Mouse (Mus musculus) cerebellum, adult 9-11 months (tissue): ENCODE measurements around the gene Lrit2.
A peak's percentile ranks its signal among the peaks of the same experiment; 100 is the strongest.

Experiments
- DNase-seq: peaks from one replicate; pipeline ENCODE4 v3.0.0; 2022

Gene Lrit2

DNA sequence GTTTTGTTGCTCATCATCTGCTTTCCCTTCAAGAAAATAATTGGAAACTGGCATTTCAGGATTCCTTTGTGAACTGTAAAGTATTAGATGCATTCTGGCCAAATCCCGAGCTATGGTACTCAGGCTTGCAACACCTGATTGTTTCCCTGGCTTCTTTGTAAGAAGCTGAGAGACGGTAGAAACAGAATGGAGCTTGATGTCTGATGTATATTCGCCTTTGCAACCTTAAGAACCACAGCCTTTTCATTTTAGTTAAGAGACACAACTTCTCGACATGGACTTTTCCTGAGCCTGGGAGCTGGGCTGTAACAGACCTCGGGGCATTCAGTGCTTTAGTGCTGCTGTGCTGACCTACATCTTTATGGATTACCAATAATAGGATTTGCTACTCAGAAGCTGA lies at the start of gene Lrit2:
TSS of gene Lrit2 (plus strand) at position 301 of the 400 bp plus-strand sequence.
- no peak for DNase-seq

DNA sequence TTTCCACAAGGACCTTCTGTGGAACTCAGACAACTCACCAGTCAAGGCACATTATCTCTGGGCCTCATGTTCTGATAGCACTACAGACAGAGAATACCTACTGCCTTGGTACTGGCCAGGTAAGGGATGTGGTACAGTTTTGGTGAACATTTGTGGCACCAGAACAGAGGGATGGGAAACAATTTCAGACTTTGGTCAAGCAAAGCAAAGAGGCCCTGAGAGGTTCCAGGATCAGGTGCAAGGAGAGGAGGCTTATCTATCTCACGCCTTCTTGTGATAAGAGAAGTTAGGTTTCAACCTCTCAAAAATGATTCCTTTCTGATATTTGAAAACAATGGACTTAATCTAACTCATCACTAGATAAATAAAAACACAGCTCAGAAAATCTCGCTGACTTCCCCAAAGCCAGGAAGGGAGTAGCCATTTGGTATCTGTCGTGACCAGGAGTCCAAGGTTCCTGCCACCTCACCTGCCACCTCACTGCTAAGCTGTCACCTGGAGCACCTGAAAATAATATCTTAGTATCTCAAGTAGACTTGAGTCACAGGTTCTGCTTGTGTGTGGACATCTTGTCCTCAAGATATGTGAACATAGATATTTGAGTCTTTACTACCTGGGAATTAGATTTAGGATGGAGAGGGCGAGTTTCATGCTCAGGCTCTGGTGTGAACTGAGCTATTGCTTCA lies 40.3 kb upstream of the Lrit2 start:
- DNase-seq = no peak

- DNase-seq = no peak
Observed at GRCm38 (mm10) chr14:37027951-37028350, 39.8 kb upstream of the Lrit2 start.

- no peak for DNase-seq
Observed at GRCm38 (mm10) chr14:37028555-37028954, 39.2 kb upstream of the Lrit2 start.

- DNase-seq = peak; percentile 9
Observed at GRCm38 (mm10) chr14:37032481-37033104, 35.1 kb upstream of the Lrit2 start.

DNA sequence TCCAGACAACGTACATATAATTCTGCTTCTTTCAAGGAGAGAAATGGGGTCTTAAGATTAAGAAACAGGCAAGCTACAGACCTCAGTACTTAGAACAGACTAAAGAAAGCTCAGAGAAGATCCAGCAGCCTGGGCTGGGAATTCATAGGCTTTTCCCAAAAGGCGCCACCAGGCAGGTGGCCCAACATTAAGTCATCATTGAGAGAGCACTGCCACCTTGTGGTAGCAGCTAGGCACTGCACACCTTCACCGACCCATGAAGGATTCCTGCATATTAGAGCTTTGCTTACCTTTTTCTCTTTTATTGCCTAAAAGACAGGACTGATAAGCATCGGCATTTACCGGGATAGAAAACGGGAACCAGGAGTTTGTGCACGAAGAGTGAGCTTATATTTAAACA lies 34.5 kb upstream of the Lrit2 start:
- DNase-seq = peak; percentile 66

- DNase-seq = no peak
Observed at GRCm38 (mm10) chr14:37034432-37034831, 33.3 kb upstream of the Lrit2 start.

- DNase-seq = no peak
Observed at GRCm38 (mm10) chr14:37048914-37049410, 18.8 kb upstream of the Lrit2 start, which contains the start of gene Rgr. TSS of gene Rgr (minus strand) at chr14:37048964.

DNA sequence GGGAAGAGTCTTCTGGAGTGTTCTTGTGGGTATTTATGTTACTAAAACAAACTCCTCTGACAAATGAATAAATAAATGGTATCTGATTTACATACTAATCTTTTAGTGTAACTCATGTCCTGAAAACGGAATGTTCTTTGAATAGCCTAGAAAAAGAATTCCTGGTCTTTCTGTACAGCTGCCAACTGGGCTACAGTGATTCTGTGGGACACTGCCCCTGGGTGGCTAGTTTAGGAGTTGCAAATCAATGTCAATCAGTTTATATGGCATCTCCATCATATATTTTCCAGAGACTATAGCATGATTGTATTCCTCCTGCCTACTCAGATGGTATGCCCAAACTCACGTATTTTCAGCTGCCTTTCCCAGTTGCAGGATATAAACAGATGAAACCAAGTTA lies 2.9 kb upstream of the Lrit2 start:
- no peak for DNase-seq

DNA sequence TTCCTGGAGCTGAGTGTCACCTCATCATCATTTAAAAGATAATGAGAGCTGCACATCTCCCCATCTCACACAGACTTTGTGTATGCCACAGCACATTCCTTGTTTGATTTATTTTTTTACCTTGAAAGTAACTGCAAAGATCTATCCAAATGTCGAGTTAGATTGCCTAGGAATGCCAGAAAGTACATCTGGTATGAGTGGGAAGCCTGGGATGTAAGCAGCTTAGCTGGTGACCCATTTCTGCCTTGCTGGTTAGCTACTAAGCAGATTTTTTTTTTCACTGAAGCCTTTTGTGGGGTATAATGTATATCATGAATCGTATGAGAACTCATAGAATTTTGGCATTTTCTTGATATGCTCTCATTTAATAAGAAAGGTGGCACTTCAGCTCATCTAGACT lies 1.1 kb upstream of the Lrit2 start:
- no peak for DNase-seq

- DNase-seq = no peak
Observed at GRCm38 (mm10) chr14:37068516-37068915, 787 bp downstream of the Lrit2 start.

DNA sequence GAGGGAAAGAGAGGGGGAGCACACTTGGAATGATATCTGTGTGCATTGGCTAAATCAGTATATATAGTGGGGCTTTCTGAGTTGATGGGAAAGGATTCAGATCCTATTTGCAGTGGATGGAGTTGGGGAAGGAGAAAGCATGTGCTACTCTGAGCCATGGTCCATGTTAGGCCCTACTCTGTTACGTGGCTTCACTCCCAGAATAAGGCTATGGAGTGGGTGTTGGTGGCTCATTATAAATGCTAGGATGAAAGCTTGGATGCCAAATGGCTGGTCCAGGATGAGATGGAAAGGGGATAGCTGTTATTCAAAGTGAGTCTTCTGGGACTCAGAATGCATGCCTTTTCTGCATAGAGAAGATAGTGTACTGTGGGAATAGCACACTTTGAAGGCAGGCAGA lies 13.0 kb downstream of the Lrit2 start:
- no peak for DNase-seq

DNA sequence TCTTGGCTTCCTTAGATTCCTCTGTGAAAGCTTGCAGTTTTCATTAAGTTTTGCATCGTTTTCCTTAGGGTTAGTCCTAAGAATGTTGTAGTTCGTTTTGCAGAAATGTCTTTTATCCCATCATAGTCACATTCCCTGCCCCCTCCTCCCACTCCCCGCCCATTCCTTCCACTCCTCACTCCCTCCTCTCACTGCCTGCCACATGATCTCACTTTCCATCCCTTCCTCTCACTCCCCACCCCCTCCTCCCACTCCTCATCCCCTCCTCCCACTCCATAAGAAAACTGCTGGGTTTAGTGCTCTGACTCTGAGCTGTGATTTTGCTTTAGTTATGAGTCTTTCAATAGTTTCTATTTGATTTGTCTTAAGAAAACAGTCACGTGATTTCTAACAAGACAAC lies 16.0 kb downstream of the Lrit2 start:
- no peak for DNase-seq

- no peak for DNase-seq
Observed at GRCm38 (mm10) chr14:37094436-37094835, 26.7 kb downstream of the Lrit2 start.

- no peak for DNase-seq
Observed at GRCm38 (mm10) chr14:37095556-37095955, 27.8 kb downstream of the Lrit2 start.

- DNase-seq = no peak
Observed at GRCm38 (mm10) chr14:37097956-37098530, 30.3 kb downstream of the Lrit2 start, which contains the start of gene Cdhr1. TSS of gene Cdhr1 (minus strand) at chr14:37098347.

DNA sequence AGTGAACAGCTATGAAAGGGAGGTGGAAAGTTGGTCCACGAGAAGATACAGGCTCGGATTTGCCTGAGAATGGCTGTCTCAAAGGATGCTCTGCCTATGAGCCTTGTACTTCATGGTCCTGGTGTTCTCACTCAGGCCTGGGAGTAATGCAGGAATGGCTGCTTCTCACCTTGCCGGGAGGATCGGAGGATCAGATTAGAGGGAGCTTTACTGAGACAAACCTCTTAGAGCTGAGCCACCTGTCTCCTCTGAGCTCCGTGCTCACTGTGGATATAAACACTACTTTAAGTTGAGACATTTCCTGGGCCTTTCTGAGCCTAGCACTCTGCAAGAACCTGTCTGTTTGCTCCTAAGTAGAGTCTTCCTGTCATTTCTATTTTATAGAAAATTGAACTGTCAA lies 33.8 kb downstream of the Lrit2 start:
- DNase-seq = no peak

DNA sequence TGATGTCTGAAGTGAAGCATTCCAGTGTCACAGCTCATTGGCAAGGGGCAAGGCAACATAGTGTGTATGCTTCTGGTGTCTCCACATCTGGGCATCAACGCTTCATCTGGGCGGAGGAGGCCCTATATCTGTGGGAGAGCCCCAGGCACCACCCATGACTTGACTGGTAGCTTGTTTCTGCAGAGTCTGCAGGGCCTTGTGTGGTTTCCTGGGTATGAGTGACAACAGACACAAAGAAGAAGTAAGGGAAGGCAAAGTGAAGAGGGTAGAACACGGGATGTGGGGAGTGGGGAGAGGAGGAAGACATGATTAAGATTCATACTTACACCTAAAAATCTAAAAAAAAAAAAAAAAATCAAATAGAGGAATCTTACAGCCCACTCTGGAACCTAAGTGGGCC lies 34.8 kb downstream of the Lrit2 start:
- no peak for DNase-seq

GRCm38 (mm10) chr14:37104747-37105146 lies 37.0 kb downstream of the Lrit2 start:
- DNase-seq = no peak

DNA sequence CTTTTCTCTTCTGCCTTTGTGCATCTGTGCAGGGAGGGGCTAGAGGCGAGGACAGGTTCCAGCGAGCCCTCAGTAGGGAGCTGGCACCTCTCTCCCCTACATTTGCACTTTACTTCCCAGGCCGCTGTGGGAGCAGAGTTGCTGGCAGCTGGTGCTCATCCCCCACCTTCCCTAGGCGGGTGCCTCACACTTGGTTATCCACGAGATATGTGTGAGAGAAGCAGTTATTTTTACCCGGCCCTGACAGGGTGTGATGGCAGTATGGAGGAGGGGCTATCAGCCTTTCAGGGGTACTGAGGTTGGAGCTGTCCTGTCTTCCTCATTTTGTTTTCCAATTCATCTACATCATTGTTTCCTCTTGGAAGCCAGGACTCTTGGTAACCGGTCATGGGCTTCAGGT lies 38.1 kb downstream of the Lrit2 start:
- DNase-seq = no peak

DNA sequence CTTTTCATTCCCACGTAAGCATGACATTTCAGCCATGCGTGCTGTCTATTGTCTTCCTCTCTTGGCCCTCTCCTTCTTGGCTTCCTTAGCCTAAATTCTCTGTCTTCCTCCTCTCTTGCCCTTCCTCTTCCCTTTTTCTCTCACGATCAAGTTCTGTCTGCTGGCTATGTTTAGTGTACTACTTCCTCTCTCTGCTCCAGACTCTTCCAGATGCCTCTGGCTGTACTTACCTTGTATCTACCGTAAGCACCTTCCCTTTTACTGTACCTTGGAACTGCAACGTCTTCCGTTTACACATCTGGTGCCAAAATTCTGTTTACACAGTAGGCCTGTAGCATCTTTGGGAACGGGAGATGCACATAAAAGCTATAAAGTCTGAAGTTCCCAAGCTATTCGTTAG lies 41.7 kb downstream of the Lrit2 start:
- no peak for DNase-seq

- DNase-seq = no peak
Observed at GRCm38 (mm10) chr14:37109975-37110374, 42.2 kb downstream of the Lrit2 start.

DNA sequence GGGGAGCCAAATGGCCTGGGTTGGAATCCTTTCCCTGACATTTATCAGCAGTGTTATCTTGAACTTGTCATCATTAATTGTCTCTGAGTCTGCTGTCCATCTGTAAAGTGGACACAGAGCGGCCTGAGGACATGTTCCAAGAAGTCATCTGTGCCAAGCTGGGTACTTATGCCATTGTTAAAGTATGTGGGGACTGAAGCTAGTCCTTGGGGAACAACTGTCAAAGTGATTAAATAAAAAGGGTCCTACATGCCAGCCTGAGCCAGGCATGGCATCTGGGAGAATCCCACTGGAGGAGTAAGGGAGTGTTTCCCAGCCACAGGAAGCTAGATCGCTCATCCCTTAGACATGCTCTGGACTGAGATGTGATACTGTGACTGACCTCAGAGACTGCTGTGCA lies 42.7 kb downstream of the Lrit2 start:
- no peak for DNase-seq

GRCm38 (mm10) chr14:37111371-37111770 lies 43.6 kb downstream of the Lrit2 start:
- no peak for DNase-seq
